In the genomic region with DNA sequence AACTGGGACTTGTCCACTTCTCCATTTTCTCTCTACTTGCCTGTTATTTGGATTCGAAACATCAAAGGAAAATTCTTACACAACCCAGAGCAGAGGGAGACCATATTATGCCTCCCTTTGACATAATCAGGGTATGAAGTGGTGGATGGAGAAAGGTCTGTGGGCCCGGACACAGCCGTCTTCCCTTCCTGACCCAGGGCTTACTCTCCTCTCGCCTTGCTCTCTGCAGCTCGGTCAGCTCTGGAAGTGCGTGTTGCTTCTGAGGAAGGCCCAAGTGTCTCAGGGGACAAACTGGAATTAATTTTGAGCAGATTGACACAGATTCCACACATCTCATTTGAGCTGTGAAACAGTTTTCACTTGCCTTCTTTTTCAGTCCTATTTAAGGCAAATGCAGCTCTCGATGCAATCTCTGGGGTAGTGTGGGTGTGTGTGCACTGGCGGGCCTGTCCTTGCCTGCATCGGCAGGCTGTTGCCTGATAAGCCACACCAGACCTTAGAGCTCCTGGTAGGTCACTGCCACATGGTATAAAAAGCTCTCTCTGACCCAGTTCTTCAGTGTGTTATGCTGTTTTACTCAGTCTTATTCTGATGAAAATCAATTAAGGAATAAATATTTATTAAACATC, we compare ENCODE assay signal across 11 mouse cellular contexts.
DNase-seq lines count a peak whose midpoint lies in the region; ATAC-seq and TF ChIP-seq lines count a peak whose summit lies in the region.
"Had no signal": no experiment of that assay in that cellular context is flagged by ENCODE, and none has a peak within 500 bp of the region (broad histone marks: within the 10 kb centered on the region; RNA-seq: fewer than 3 reads in every experiment).

No protein-coding gene starts in this region.

- H3K27ac ChIP-seq in stomach, embryonic 15.5 days = no peak overlapping the region
- H3K27ac ChIP-seq in stomach, postnatal 0 days (replicated peaks) = no peak overlapping the region
- H3K27ac ChIP-seq in liver, embryonic 15.5 days (replicated peaks) = peak overlapping the region; percentile 78
- H3K27ac ChIP-seq: forebrain, embryonic 12.5 days; kidney, postnatal 0 days had no signal

- H3K36me3 ChIP-seq in stomach, embryonic 15.5 days = no peaks in the 10 kb centered on the region
- H3K36me3 ChIP-seq in stomach, postnatal 0 days (ENCODE audit: control insufficient read depth, insufficient read depth, low read length) = no peaks in the 10 kb centered on the region
- H3K36me3 ChIP-seq in liver, embryonic 15.5 days (replicated peaks) = no peaks in the 10 kb centered on the region
- H3K36me3 ChIP-seq: forebrain, embryonic 12.5 days had no signal

- no peak for TF ChIP-seq EP300 in stomach, postnatal 0 days (optimal IDR thresholded peaks at IDR 0.05)

- H3K27me3 ChIP-seq in stomach, embryonic 15.5 days (replicated peaks) = no peaks in the 10 kb centered on the region
- H3K27me3 ChIP-seq in stomach, postnatal 0 days (ENCODE audit: control insufficient read depth, insufficient read depth, low read length) = no peaks in the 10 kb centered on the region
- no peaks in the 10 kb centered on the region for H3K27me3 ChIP-seq in liver, embryonic 15.5 days
- H3K27me3 ChIP-seq: forebrain, embryonic 12.5 days had no signal

- H3K4me3 ChIP-seq in stomach, embryonic 15.5 days (replicated peaks) = no peak overlapping the region
- no peak overlapping the region for H3K4me3 ChIP-seq in stomach, postnatal 0 days (ENCODE audit: low read depth, low read length)
- no peak overlapping the region for H3K4me3 ChIP-seq in liver, embryonic 15.5 days (replicated peaks)
- H3K4me3 ChIP-seq: forebrain, embryonic 12.5 days had no signal

- H3K9ac ChIP-seq in stomach, embryonic 15.5 days = no peak overlapping the region
- H3K9ac ChIP-seq in stomach, postnatal 0 days (ENCODE audit: low read length) = no peak overlapping the region
- H3K9ac ChIP-seq in liver, embryonic 15.5 days = peak overlapping the region; percentile 19; the same call in 1 of the 2 replicates
- H3K9ac ChIP-seq: forebrain, embryonic 12.5 days had no signal

- H3K4me2 ChIP-seq in stomach, embryonic 15.5 days = no peak overlapping the region
- H3K4me2 ChIP-seq in stomach, postnatal 0 days (replicated peaks; ENCODE audit: low read depth) = no peak overlapping the region
- H3K4me2 ChIP-seq in liver, embryonic 15.5 days = peak overlapping the region; percentile 55
- H3K4me2 ChIP-seq: forebrain, embryonic 12.5 days had no signal

- DNase-seq in heart, adult 11 months = peak; percentile 58
- DNase-seq in heart, adult 18-20 months = no peak
- no peak for DNase-seq in stomach, postnatal 0 days (ENCODE audit: low spot score)
- DNase-seq in urinary bladder, postnatal 36 days (ENCODE audit: low spot score in 2 of 2) = peak; percentile 31 to 52
- no peak for DNase-seq in kidney, adult 8-10 months
- no peak for DNase-seq in cerebellum, adult 8-10 months
- DNase-seq: cerebellum, adult 18-20 months had no signal

- no peaks in the 10 kb centered on the region for H3K9me3 ChIP-seq in stomach, embryonic 15.5 days
- no peaks in the 10 kb centered on the region for H3K9me3 ChIP-seq in stomach, postnatal 0 days (ENCODE audit: control insufficient read depth, low read length)
- no peaks in the 10 kb centered on the region for H3K9me3 ChIP-seq in liver, embryonic 15.5 days (replicated peaks)
- H3K9me3 ChIP-seq: forebrain, embryonic 12.5 days had no signal

- WGBS in stomach, embryonic 15.5 days = 69% methylated on average over 9 of the region's 9 CpGs
- 64% methylated on average over 9 of the region's 9 CpGs for WGBS in stomach, postnatal 0 days
- WGBS in liver, embryonic 15.5 days (ENCODE audit: insufficient replicate concordance) = 52% methylated on average over 9 of the region's 9 CpGs

- TF ChIP-seq CTCF in stomach, postnatal 0 days (IDR thresholded peaks at IDR 0.05; ENCODE audit: low read depth) = no peak

- H3K4me1 ChIP-seq in stomach, embryonic 15.5 days = no peaks in the 10 kb centered on the region
- no peaks in the 10 kb centered on the region for H3K4me1 ChIP-seq in stomach, postnatal 0 days (replicated peaks; ENCODE audit: control insufficient read depth, insufficient read depth)
- H3K4me1 ChIP-seq in liver, embryonic 15.5 days (replicated peaks) = peaks cover 41% of the 10 kb centered on the region
- H3K4me1 ChIP-seq: forebrain, embryonic 12.5 days had no signal

- ATAC-seq in stomach, embryonic 15.5 days (ENCODE audit: insufficient read depth, low FRiP score, low read depth) = peak; percentile 90; the same call in 1 of the 2 replicates
- no peak for ATAC-seq in stomach, postnatal 0 days (ENCODE audit: low FRiP score, low TSS enrichment)
- peak; percentile 98 for ATAC-seq in liver, embryonic 15.5 days (ENCODE audit: insufficient read depth)

Comparison
In these comparisons a context has a peak if more than half of its experiments do, and no peak if none do; other contexts are left out.
1. DNase-seq: peak in heart, adult 11 months (single experiment) and urinary bladder, postnatal 36 days (2 of 2); none in heart, adult 18-20 months (0 of 2), stomach, postnatal 0 days (single experiment), kidney, adult 8-10 months (0 of 2) and cerebellum, adult 8-10 months (single experiment).